7 mouse cellular contexts compared by ENCODE assay signal in the genomic region with DNA sequence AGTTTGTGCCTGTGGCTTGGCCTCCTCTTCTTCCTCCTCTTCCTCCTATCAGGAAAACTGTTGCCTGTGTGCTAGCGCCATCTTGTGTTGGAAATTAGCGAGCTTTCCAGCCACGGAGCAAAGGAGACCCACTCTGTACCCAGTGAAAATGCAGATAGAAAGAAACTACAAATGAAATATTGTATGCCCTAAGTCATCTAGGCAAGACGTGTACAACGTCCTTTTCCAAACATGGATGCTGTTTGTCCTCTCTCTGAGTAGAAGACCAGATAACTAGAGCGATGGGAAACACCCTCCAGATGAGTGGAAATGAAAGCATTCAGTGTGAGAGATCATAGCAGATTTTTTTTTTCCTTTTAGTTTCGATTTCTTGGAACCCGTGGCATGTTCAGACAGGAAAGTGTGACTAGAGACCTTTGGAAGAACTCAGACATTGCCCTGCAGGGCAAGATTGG. TPM values are rescaled to one million over a fixed set of nuclear protein-coding genes. Genes with fewer than 3 reads are reported as not detected.
DNase-seq lines count a peak whose midpoint lies in the region; ATAC-seq and TF ChIP-seq lines count a peak whose summit lies in the region.

A gene (plus strand): TSS at position 405 of the 455 bp plus-strand sequence.

- peak; percentile 97 for TF ChIP-seq CTCF in intestine, postnatal 0 days (IDR thresholded peaks at IDR 0.05; ENCODE audit: low read depth)

- 8% methylated on average over 8 of the region's 8 CpGs for WGBS in intestine, postnatal 0 days
- WGBS in midbrain, embryonic 11.5 days = 19% methylated on average over 8 of the region's 8 CpGs

- H3K36me3 ChIP-seq in intestine, postnatal 0 days (ENCODE audit: control insufficient read depth, insufficient read depth) = no peaks in the 10 kb centered on the region
- no peaks in the 10 kb centered on the region for H3K36me3 ChIP-seq in midbrain, embryonic 11.5 days (ENCODE audit: control insufficient read depth, insufficient read depth, low read length)

- DNase-seq in adrenal gland, adult 2 months = peak; percentile 71
- peak; percentile 79 for DNase-seq in embryo, embryonic 10.5 days (ENCODE audit: low spot score)
- no peak for DNase-seq in gonadal fat pad, adult 2 months (ENCODE audit: low read depth)
- peak; percentile 73 for DNase-seq in left cerebral cortex, postnatal 4 days
- DNase-seq in midbrain, embryonic 11.5 days (ENCODE audit: low spot score, missing footprints) = peak; percentile 98
- peak; percentile 21 for DNase-seq in skeletal muscle tissue, adult 2 months (ENCODE audit: low read depth, low spot score)

- H3K27ac ChIP-seq in intestine, postnatal 0 days (ENCODE audit: low read depth, low read length) = no peak within 1 kb of the TSS
- H3K27ac ChIP-seq in midbrain, embryonic 11.5 days (ENCODE audit: low read depth, low read length) = no peak within 1 kb of the TSS

- no peaks in the 10 kb centered on the region for H3K4me1 ChIP-seq in intestine, postnatal 0 days (replicated peaks; ENCODE audit: control insufficient read depth, insufficient read depth, low read length)
- peaks cover 56% of the 10 kb centered on the region for H3K4me1 ChIP-seq in midbrain, embryonic 11.5 days (ENCODE audit: control insufficient read depth, insufficient read depth, low read length)

- H3K4me2 ChIP-seq in intestine, postnatal 0 days (replicated peaks; ENCODE audit: low read depth) = peak within 1 kb of the TSS; percentile 56
- H3K4me2 ChIP-seq in midbrain, embryonic 11.5 days = no peak within 1 kb of the TSS

- intact Hi-C loops in left cerebral cortex, postnatal 4 days (cut with DNase I) = loop anchor here (2.0 to 5.0 kb wide), 3 partner anchors 124 to 494 kb away; no protein-coding TSS in a partner anchor

- H3K9ac ChIP-seq in intestine, postnatal 0 days (ENCODE audit: low read depth, low read length) = no peak within 1 kb of the TSS
- peak within 1 kb of the TSS; percentile 2; the same call in 1 of the 2 replicates for H3K9ac ChIP-seq in midbrain, embryonic 11.5 days (ENCODE audit: low read length)

- H3K9me3 ChIP-seq in intestine, postnatal 0 days (ENCODE audit: control insufficient read depth) = no peaks in the 10 kb centered on the region
- no peaks in the 10 kb centered on the region for H3K9me3 ChIP-seq in midbrain, embryonic 11.5 days (ENCODE audit: control insufficient read depth, low read length)

- H3K27me3 ChIP-seq in intestine, postnatal 0 days (replicated peaks; ENCODE audit: control insufficient read depth, insufficient read depth, low read length) = no peaks in the 10 kb centered on the region
- no peaks in the 10 kb centered on the region for H3K27me3 ChIP-seq in midbrain, embryonic 11.5 days (ENCODE audit: control insufficient read depth, insufficient read depth, low read length)

- H3K4me3 ChIP-seq in intestine, postnatal 0 days (ENCODE audit: low read depth, low read length) = 0 out of 2 replicates have a peak within 1 kb of the TSS, but pooled peaks have one; percentile 11
- no peak within 1 kb of the TSS for H3K4me3 ChIP-seq in midbrain, embryonic 11.5 days (ENCODE audit: low read depth, low read length)

- peak; percentile 51; the same call in 1 of the 2 replicates for ATAC-seq in intestine, postnatal 0 days
- ATAC-seq in midbrain, embryonic 11.5 days (ENCODE audit: low FRiP score) = no peak

RNA-seq across cellular contexts. Expression of the gene that starts here (rescaled TPM):
- total RNA-seq in adrenal gland, adult 2 months (2021) = 10 to 100 TPM; 18.0 to 22.4 TPM
- 4.2 and 4.5 TPM in 2 replicates for polyA plus RNA-seq in adrenal gland, adult 2 months (2012; rRNA removed)
- 13.3 and 14.4 TPM in 2 replicates for polyA plus RNA-seq in gonadal fat pad, adult 2 months (2012; rRNA removed)
- polyA plus RNA-seq in intestine, postnatal 0 days (2015; fragmentation: Nextera tagmentation; extraction: Ambion mirVana) = 8.0 and 8.7 TPM in 2 replicates
- total RNA-seq in left cerebral cortex, postnatal 4 days (2021) = 10 to 100 TPM; 59.1 to 60.9 TPM
- 62.1 and 64.9 TPM in 2 replicates for polyA plus RNA-seq in midbrain, embryonic 11.5 days (2014; fragmentation: Nextera tagmentation; extraction: Ambion mirVana)
